Mouse (Mus musculus): ENCODE data around the gene Foxj2. TPM values are rescaled to one million over a fixed set of nuclear protein-coding genes. Genes with fewer than 3 reads are reported as not detected.

The Foxj2 gene
- polyA plus RNA-seq, 1 experiment from 2014 or later: 6.1 TPM

DNA sequence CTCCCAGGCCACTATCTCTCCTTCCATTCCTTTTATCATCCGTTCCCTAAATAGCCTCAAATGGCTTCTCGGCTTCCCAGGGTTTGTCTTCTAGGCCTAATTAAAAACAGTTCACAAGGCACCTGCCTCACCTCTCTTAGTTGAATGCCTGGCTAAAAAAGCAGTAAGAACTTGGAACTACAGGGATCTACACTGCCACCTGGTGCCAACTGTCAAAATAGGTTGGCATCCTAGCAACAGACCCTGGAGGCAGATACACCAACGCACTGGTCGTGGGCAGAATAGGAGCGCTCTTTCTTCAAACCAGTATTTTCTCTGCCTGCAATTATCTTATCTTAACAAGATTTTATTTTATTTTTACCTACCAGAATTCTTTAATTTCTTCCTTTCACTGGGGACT, 33.4 kb upstream of the Foxj2 start:
- Histone ChIP-seq H3K9ac (ENCODE audit: low read length) (no peak overlapping the region), H3K36me3 (ENCODE audit: control insufficient read depth, insufficient read depth) (no peaks in the 10 kb centered on the region), H3K27ac (ENCODE audit: low read length) (no peak overlapping the region), H3K9me3 (replicated peaks; ENCODE audit: control insufficient read depth, low read length) (no peaks in the 10 kb centered on the region), H3K4me2 (ENCODE audit: low read depth, low read length) (no peak overlapping the region), H3K4me1 (ENCODE audit: control insufficient read depth, insufficient read depth, low read length) (no peaks in the 10 kb centered on the region), H3K27me3 (ENCODE audit: control insufficient read depth, insufficient read depth, low read length) (no peaks in the 10 kb centered on the region), H3K4me3 (ENCODE audit: low read length) (no peak overlapping the region)
- ATAC-seq (replicated peaks; ENCODE audit: extremely low read depth, insufficient read depth, low FRiP score): no peak
- WGBS: 21% methylated on average over 5 of the region's 5 CpGs

- no peak overlapping the region for H3K9ac ChIP-seq (ENCODE audit: low read length)
- WGBS: 69% methylated on average over 8 of the region's 8 CpGs
- no peak overlapping the region for H3K4me3 ChIP-seq (ENCODE audit: low read length)
- no peaks in the 10 kb centered on the region for H3K36me3 ChIP-seq (ENCODE audit: control insufficient read depth, insufficient read depth)
- no peaks in the 10 kb centered on the region for H3K9me3 ChIP-seq (replicated peaks; ENCODE audit: control insufficient read depth, low read length)
- H3K27ac ChIP-seq (ENCODE audit: low read length): no peak overlapping the region
- no peaks in the 10 kb centered on the region for H3K27me3 ChIP-seq (ENCODE audit: control insufficient read depth, insufficient read depth, low read length)
- no peak overlapping the region for H3K4me2 ChIP-seq (ENCODE audit: low read depth, low read length)
- no peaks in the 10 kb centered on the region for H3K4me1 ChIP-seq (ENCODE audit: control insufficient read depth, insufficient read depth, low read length)
- ATAC-seq (replicated peaks; ENCODE audit: extremely low read depth, insufficient read depth, low FRiP score): no peak
Observed at GRCm38 (mm10) chr6:122795254-122795935, 24.3 kb upstream of the Foxj2 start.

- Histone ChIP-seq H3K9ac (ENCODE audit: low read length) (peak overlapping the region; percentile 84), H3K36me3 (ENCODE audit: control insufficient read depth, insufficient read depth) (no peaks in the 10 kb centered on the region), H3K4me1 (ENCODE audit: control insufficient read depth, insufficient read depth, low read length) (peaks cover 8% of the 10 kb centered on the region), H3K27me3 (ENCODE audit: control insufficient read depth, insufficient read depth, low read length) (no peaks in the 10 kb centered on the region), H3K27ac (ENCODE audit: low read length) (no peak overlapping the region), H3K4me3 (ENCODE audit: low read length) (peak overlapping the region; percentile 67), H3K4me2 (ENCODE audit: low read depth, low read length) (peak overlapping the region; percentile 100), H3K9me3 (replicated peaks; ENCODE audit: control insufficient read depth, low read length) (no peaks in the 10 kb centered on the region)
- WGBS: 47% methylated on average over 10 of the region's 10 CpGs
- ATAC-seq (replicated peaks; ENCODE audit: extremely low read depth, insufficient read depth, low FRiP score): no peak
Observed at GRCm38 (mm10) chr6:122800640-122801300, 18.9 kb upstream of the Foxj2 start.

GRCm38 (mm10) chr6:122801301-122801800, 18.4 kb upstream of the Foxj2 start, which contains the start of gene Slc2a3:
TSS of gene Slc2a3 (minus strand) at chr6:122801640.
- under 1% methylated on average over 46 of the region's 46 CpGs for WGBS
- Histone ChIP-seq H3K4me2 (ENCODE audit: low read depth, low read length) (peak within 1 kb of the TSS; percentile 100), H3K27ac (ENCODE audit: low read length) (0 out of 2 replicates have a peak within 1 kb of the TSS, but pooled peaks have one; percentile 12), H3K9me3 (replicated peaks; ENCODE audit: control insufficient read depth, low read length) (no peaks in the 10 kb centered on the region), H3K36me3 (ENCODE audit: control insufficient read depth, insufficient read depth) (no peaks in the 10 kb centered on the region), H3K4me3 (ENCODE audit: low read length) (peak within 1 kb of the TSS; percentile 67), H3K4me1 (ENCODE audit: control insufficient read depth, insufficient read depth, low read length) (peaks cover 8% of the 10 kb centered on the region), H3K27me3 (ENCODE audit: control insufficient read depth, insufficient read depth, low read length) (no peaks in the 10 kb centered on the region), H3K9ac (ENCODE audit: low read length) (peak within 1 kb of the TSS; percentile 84)
- ATAC-seq (replicated peaks; ENCODE audit: extremely low read depth, insufficient read depth, low FRiP score): peak; percentile 76

GRCm38 (mm10) chr6:122801801-122802514, 17.8 kb upstream of the Foxj2 start:
- Histone ChIP-seq H3K27me3 (ENCODE audit: control insufficient read depth, insufficient read depth, low read length) (no peaks in the 10 kb centered on the region), H3K4me1 (ENCODE audit: control insufficient read depth, insufficient read depth, low read length) (peaks cover 8% of the 10 kb centered on the region), H3K4me3 (ENCODE audit: low read length) (peak overlapping the region; percentile 67), H3K27ac (ENCODE audit: low read length) (0 out of 2 replicates have a peak overlapping the region, but pooled peaks have one; percentile 12), H3K4me2 (ENCODE audit: low read depth, low read length) (peak overlapping the region; percentile 100), H3K9ac (ENCODE audit: low read length) (peak overlapping the region; percentile 84), H3K9me3 (replicated peaks; ENCODE audit: control insufficient read depth, low read length) (no peaks in the 10 kb centered on the region), H3K36me3 (ENCODE audit: control insufficient read depth, insufficient read depth) (no peaks in the 10 kb centered on the region)
- ATAC-seq (replicated peaks; ENCODE audit: extremely low read depth, insufficient read depth, low FRiP score): peak; percentile 52
- 2% methylated on average over 34 of the region's 34 CpGs for WGBS

GRCm38 (mm10) chr6:122804418-122804817, 15.3 kb upstream of the Foxj2 start:
- Histone ChIP-seq H3K4me2 (ENCODE audit: low read depth, low read length) (no peak overlapping the region), H3K4me1 (ENCODE audit: control insufficient read depth, insufficient read depth, low read length) (peaks cover 8% of the 10 kb centered on the region), H3K9me3 (replicated peaks; ENCODE audit: control insufficient read depth, low read length) (no peaks in the 10 kb centered on the region), H3K9ac (ENCODE audit: low read length) (no peak overlapping the region), H3K27me3 (ENCODE audit: control insufficient read depth, insufficient read depth, low read length) (no peaks in the 10 kb centered on the region), H3K36me3 (ENCODE audit: control insufficient read depth, insufficient read depth) (no peaks in the 10 kb centered on the region), H3K27ac (ENCODE audit: low read length) (no peak overlapping the region), H3K4me3 (ENCODE audit: low read length) (no peak overlapping the region)
- WGBS: 25% methylated on average over 5 of the region's 5 CpGs
- no peak; the same call in 1 of the 2 replicates for ATAC-seq (replicated peaks; ENCODE audit: extremely low read depth, insufficient read depth, low FRiP score)

- H3K27me3 ChIP-seq (ENCODE audit: control insufficient read depth, insufficient read depth, low read length): no peaks in the 10 kb centered on the region
- peak overlapping the region; percentile 99 for H3K27ac ChIP-seq (ENCODE audit: low read length)
- no peak for ATAC-seq (replicated peaks; ENCODE audit: extremely low read depth, insufficient read depth, low FRiP score)
- WGBS: 2% methylated on average over 11 of the region's 11 CpGs
- H3K9me3 ChIP-seq (replicated peaks; ENCODE audit: control insufficient read depth, low read length): no peaks in the 10 kb centered on the region
- no peaks in the 10 kb centered on the region for H3K36me3 ChIP-seq (ENCODE audit: control insufficient read depth, insufficient read depth)
- peak overlapping the region; percentile 60 for H3K4me3 ChIP-seq (ENCODE audit: low read length)
- H3K4me2 ChIP-seq (ENCODE audit: low read depth, low read length): peak overlapping the region; percentile 78
- H3K4me1 ChIP-seq (ENCODE audit: control insufficient read depth, insufficient read depth, low read length): peaks cover 7% of the 10 kb centered on the region
- peak overlapping the region; percentile 66 for H3K9ac ChIP-seq (ENCODE audit: low read length)
Observed at GRCm38 (mm10) chr6:122810022-122810614, 9.6 kb upstream of the Foxj2 start.

GRCm38 (mm10) chr6:122810615-122811279, 9.0 kb upstream of the Foxj2 start:
- H3K4me3 ChIP-seq (ENCODE audit: low read length): peak overlapping the region; percentile 60
- peak overlapping the region; percentile 78 for H3K4me2 ChIP-seq (ENCODE audit: low read depth, low read length)
- peak; percentile 99 for ATAC-seq (replicated peaks; ENCODE audit: extremely low read depth, insufficient read depth, low FRiP score)

More at GRCm38 (mm10) chr6:122810615-122811279, 9.0 kb upstream of the Foxj2 start:
- Histone ChIP-seq H3K27ac (ENCODE audit: low read length) (peak overlapping the region; percentile 99), H3K4me1 (ENCODE audit: control insufficient read depth, insufficient read depth, low read length) (peaks cover 7% of the 10 kb centered on the region), H3K27me3 (ENCODE audit: control insufficient read depth, insufficient read depth, low read length) (no peaks in the 10 kb centered on the region), H3K36me3 (ENCODE audit: control insufficient read depth, insufficient read depth) (no peaks in the 10 kb centered on the region), H3K9ac (ENCODE audit: low read length) (peak overlapping the region; percentile 76), H3K9me3 (replicated peaks; ENCODE audit: control insufficient read depth, low read length) (no peaks in the 10 kb centered on the region)
- WGBS: under 1% methylated on average over 30 of the region's 30 CpGs

All from heart, embryonic 16.5 days (tissue).